Mouse (Mus musculus): ENCODE measurements around the gene Vars2.

The Vars2 gene

DNA sequence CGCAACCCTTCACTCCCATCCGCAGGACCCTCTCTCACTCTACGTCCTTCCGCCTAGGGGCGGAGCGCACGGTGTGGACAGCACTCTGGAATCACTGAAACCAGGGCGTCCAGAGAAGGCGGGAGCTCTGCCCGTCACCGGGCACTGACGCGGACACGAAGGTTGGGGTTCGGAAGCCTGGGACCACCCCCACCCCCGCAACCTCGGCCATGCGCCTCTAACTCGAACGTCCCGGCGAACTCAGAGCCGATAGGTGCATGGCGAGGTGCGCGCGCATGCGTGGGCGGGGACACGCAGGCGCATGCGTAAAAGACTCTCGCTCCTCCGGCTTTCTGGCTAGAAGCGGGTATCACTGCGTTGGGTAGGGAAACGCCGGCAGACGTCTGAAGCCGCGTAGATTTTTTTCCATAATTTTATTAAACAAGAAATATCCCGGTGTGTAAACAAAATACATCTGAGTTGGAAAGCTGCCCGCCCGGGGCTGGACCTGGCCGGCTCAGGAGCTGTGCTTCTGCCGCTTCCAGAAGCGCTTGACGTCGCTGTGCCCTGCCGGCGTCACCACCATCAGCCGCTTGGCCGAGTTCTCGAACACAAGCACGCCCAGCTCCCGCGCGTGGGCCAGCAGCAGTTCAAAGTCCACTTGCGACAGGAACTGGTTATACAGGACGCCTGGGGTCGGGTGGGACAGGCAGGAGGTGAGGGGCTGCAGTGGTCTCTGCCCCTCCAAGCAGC lies at the start of gene Vars2:
TSS of gene Vars2 (minus strand) at position 259 of the 732 bp plus-strand sequence.
- DNase-seq (ENCODE audit: low spot score): peak; percentile 98

DNA sequence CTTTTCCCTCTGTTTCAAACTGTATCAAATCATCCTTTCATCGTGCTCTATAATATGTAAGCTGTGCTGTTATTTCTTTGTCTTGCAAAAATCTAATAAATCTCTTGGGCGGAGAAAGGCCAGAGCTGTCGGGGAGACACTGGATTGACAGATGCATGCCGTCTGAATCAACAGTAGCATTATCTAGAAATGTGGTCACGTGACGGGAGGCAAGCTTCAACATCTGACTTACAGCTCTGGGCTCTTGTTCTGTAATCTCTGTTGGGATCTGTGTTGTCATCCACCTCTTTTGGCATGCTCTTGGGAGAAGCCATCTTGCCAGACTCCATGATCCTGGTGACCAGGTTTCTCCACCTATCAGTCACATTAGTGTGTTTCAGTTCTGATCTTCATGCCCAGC lies 49.7 kb upstream of the Vars2 start:
- no peak for DNase-seq (ENCODE audit: low spot score)

- DNase-seq (ENCODE audit: low spot score): no peak
Measured at GRCm38 (mm10) chr17:35716114-35716513, 48.7 kb upstream of the Vars2 start.

DNA sequence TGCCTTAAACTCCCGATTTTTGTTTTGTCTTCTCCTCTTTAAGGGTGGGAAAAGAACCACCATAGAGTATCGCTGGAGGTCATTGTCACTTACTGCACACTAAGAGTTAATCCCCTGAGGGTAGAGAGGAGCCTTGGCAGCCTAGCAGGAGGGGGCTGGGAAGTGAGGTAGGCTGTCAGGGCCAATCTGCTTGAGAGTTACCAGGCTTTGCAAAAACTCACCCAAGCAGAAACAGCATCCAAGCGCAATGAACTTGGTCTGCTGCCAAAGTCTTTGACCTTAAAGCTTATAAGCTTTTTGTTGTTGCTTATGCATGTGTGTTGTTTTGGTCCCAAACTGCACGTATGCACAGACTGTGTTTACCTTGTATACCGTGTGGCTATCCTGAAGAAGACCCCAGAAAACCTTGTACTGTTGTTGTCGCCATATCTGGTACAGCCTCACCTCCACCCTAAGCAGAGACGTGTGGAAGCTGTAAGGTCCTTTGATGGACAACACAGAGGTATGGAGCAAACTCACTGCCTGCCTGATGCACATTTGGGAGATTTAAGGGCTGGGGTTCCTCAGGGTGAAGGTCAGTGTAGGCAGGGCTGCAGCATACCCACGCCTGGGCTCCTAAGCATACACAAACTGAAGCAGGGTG lies 43.4 kb upstream of the Vars2 start:
- peak; percentile 94 for DNase-seq (ENCODE audit: low spot score)

GRCm38 (mm10) chr17:35708611-35709010 lies 41.2 kb upstream of the Vars2 start:
- no peak for DNase-seq (ENCODE audit: low spot score)

- no peak for DNase-seq (ENCODE audit: low spot score)
Measured at GRCm38 (mm10) chr17:35707929-35708328, 40.5 kb upstream of the Vars2 start.

GRCm38 (mm10) chr17:35705836-35706235 lies 38.4 kb upstream of the Vars2 start:
- DNase-seq (ENCODE audit: low spot score): peak; percentile 74

DNA sequence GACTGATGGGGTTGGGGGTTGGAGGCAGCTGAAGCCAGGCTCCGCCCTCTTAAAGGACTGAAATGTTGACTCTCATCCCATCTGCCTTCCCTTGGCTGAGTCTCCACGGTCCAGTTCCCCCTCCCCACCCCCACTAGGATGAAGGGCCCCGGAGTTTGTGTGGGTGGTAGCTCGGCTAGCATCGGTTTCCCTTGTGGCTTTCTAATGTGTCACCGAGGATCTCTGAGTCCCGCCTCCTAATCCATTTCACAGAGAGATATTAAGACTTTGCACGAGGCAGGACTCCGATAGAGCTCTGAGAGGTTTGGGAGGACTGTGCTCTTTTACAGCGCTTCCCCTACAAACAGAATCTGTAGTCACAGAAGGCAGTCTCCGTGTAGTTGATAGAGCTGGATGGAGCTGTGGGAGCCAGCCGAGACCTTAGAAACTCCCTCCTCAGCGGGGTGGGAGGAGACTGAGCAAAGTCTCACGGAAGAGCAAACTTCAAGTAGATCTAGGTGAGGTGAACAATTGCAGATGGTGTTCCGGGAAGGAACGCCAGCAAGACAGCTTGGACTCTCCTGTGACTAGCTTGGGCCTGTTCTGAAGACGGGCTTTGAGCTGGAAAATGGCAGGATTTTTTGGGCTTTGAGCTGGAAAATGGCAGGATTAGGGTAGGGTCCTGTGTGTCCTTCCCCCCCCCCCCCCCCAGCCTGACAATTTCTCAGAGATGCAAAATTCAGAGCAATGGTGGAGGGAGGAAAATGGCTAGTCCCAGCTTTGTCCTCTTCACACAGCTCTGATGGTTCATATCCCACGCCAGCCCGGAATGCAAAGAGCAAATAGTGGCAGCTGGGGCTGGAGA lies 37.5 kb upstream of the Vars2 start, which contains the start of gene Ddr1:
TSS of gene Ddr1 (minus strand) at position 1 of the 844 bp plus-strand sequence.
- peak; percentile 88 for DNase-seq (ENCODE audit: low spot score)

DNA sequence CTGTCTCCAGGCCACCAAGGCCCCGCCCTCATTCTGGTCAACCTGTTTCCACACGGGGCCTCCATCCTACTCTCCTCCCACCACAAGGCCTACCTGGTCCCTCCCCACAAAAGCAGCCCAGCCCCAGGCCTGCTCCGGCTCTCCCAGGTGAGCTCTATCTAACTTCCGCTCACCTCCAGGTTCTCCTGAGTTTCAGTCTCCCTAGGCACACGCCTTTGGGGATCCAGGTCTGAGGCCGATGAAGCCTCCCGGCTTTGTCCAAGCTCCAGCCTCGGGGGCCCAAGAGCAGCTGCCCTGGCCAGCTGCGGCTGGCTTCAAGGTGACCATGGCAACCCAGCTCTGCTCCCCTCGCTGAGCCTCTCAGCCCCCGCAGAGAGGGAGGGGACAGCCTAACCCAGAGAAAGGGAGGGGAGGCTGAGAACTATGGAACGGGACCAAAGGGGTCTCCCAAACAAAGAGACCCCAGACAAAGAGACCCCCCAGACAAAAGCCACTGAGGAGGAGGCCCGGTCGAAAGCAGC lies 36.4 kb upstream of the Vars2 start:
- peak; percentile 93 for DNase-seq (ENCODE audit: low spot score)

GRCm38 (mm10) chr17:35703065-35703464 lies 35.7 kb upstream of the Vars2 start:
- DNase-seq (ENCODE audit: low spot score): peak; percentile 28

DNA sequence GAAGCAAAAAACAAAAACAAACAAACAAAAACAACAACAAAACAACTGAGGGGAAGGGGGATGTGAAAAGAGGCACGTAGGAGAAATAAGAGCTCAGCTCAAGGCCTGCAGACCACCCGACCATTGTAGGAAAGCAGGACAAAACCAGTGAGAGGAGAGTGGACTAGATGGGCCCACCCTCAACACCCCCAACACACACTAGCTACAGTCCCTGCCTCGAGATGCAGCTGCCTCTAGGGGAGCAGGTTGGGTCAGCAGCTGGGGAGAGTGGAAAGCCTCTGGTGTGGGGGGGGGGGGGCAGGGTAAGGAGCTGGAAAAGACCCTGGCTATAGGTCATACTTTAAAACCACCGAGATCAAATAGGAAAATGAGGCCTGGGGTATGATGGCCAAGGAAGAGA lies 35.2 kb upstream of the Vars2 start:
- DNase-seq (ENCODE audit: low spot score): peak; percentile 37

DNA sequence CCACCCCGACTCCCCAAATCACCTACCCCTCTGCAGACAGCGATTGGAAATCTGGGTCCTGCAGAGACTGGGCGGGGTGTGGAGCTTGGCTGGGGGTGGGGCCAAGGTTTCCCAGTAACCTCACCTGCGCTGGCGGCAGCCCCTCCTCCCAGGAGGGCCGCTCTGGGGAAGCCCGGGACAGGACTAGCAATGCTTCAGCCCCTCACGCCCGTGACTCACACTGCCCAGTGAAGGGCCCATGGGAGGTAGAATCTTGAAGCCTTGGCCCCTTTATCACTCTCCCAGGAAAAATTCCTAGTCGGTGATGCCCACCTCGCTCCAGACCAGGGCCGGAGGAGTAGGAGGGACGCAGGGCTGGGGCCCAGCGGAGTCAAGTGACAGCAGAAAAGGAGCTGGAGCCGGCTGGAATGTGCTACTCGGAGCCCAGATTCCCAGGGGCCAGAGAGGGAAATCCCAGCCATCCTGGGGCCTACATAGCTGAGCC lies 34.6 kb upstream of the Vars2 start:
- peak; percentile 49 for DNase-seq (ENCODE audit: low spot score)

DNA sequence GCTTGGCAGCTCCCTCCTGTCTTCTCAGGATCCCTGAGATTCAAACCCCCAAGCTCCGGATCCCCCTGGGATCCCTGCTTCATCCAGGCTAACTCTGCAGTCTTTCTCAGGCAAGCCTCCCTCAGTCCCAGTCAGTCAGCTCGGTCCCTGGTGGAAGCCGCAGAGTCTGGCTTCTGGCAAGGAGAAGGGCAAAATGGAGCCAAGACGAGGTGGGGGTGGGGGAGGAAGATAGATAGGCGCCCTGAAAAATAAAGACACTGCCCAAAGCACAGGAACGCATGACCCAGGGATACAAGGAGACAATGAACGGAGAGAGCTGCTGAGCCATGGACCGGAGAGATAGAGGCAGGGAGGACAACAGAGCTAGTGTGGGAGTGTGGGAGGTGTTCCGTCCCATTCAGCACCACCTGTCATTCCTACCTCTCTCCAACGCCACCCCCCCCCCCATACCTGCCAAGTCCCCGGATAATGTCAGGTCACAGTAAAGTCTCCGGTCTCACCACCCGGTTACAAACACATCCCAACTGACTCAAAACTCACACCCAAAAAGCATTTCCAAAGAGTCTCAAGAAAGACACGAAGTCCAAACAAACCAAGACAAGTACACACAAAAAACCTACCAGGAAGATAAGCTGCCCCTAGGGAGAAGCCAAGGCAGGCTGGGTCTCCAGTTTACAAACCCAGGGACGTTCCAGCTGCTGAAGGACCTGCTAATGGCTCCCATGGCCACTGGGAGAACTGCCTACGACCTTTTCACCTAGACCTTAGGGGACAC lies 34.0 kb upstream of the Vars2 start:
- peak; percentile 37 for DNase-seq (ENCODE audit: low spot score)

- peak; percentile 66 for DNase-seq (ENCODE audit: low spot score)
Measured at GRCm38 (mm10) chr17:35700371-35700961, 33.1 kb upstream of the Vars2 start.

DNA sequence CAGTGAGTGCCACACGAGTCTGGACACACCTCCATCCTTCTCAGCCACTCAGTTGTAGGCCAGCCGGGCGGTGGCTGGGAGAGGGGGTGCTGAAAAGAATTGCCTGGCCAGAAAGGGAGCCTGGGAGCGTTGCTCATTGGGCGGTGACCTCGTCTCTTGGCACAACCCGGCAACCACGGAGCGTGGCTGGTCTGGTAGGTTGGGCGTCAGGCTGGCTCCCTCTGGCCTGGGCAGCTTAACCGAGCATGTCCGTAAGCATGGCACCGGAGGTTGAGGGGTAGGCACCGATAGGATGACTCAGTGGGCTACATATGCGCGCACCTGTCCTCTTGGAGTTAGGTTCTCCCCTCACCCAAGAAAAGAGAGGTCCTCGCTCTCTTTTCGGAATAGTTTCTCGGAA lies 32.5 kb upstream of the Vars2 start:
- peak; percentile 69 for DNase-seq (ENCODE audit: low spot score)

GRCm38 (mm10) chr17:35698501-35698883 lies 31.1 kb upstream of the Vars2 start:
- DNase-seq (ENCODE audit: low spot score): no peak

- DNase-seq (ENCODE audit: low spot score): peak; percentile 76
Measured at GRCm38 (mm10) chr17:35697759-35698500, 30.5 kb upstream of the Vars2 start.

DNA sequence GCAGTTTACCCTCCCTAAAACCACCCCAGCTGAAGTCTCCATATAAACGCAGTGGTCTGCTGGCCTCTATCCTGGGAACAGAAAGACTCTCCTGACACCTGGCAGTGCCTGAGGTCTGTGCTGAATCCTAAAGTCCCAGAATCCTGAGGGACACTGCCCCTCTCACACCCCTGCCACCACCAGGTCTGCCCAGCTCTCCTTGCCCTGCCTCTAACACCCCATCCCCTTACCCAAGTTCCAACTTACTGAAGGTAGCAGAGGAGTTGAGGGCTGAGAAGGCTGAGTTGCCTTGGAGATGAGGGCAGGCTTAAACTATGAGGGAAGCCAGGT lies 30.0 kb upstream of the Vars2 start:
- no peak for DNase-seq (ENCODE audit: low spot score)

- DNase-seq (ENCODE audit: low spot score): no peak
Measured at GRCm38 (mm10) chr17:35696691-35697090, 29.3 kb upstream of the Vars2 start.

DNA sequence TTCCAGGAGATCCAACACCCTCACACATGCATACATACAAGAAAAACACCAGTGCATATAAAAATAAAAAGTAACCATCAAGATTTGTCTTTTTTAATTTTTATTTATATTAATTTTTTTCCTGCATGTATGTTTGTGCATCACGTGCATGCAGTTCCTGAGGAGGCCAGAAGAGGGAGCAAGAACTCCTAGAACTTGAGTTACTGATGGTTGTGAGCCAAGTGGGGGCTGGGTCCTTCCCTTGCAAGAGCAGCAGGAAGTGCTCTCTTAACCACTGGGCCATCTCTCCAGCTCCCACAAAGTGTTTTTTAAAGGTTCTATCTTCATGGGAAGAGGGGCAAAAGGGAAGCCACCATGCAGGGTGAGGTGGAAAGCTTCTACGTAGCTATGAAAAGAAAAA lies 27.9 kb upstream of the Vars2 start:
- DNase-seq (ENCODE audit: low spot score): peak; percentile 67

GRCm38 (mm10) chr17:35693906-35694305 lies 26.5 kb upstream of the Vars2 start:
- DNase-seq (ENCODE audit: low spot score): no peak
